ENCODE assay signal across 8 mouse cellular contexts in the genomic region with DNA sequence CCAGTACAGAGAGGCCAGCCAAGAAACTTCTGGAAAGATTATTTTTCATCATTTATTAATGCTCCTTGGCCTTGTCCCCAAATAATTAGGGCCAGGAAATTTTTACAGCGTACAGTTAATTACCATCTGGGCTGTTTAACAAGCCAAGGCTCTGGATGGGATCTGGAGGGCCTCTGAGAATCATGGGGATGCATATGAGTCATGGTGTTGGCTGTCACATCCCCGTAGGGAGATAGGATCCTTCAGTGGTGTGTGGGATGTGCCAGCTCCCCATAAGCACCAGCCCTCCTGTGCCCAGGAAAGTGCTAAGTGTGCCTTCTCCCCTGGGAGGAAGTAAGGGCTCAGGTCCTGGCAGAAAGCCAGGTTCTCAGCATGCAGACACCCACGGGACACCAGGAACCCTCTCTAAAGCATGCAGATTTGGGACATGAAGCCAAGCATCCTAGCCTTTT.
DNase-seq lines count a peak whose midpoint lies in the region; ATAC-seq and TF ChIP-seq lines count a peak whose summit lies in the region.

No protein-coding gene starts in this region.

- H3K9me3 ChIP-seq in intestine, embryonic 15.5 days, result no peaks in the 10 kb centered on the region
- no peaks in the 10 kb centered on the region for H3K9me3 ChIP-seq in intestine, postnatal 0 days (ENCODE audit: control insufficient read depth)

- no peak overlapping the region for H3K4me3 ChIP-seq in intestine, embryonic 15.5 days (replicated peaks)
- no peak overlapping the region for H3K4me3 ChIP-seq in intestine, postnatal 0 days (ENCODE audit: low read depth, low read length)

- TF ChIP-seq CTCF in intestine, postnatal 0 days (IDR thresholded peaks at IDR 0.05; ENCODE audit: low read depth), result no peak

- H3K4me1 ChIP-seq in intestine, embryonic 15.5 days (replicated peaks), result no peaks in the 10 kb centered on the region
- H3K4me1 ChIP-seq in intestine, postnatal 0 days (replicated peaks; ENCODE audit: control insufficient read depth, insufficient read depth, low read length), result no peaks in the 10 kb centered on the region

- WGBS in intestine, embryonic 15.5 days, result 53% methylated on average over 3 of the region's 3 CpGs
- 58% methylated on average over 3 of the region's 3 CpGs for WGBS in intestine, postnatal 0 days

- DNase-seq in cerebellum, adult 9-10 months, result peak; percentile 34
- peak; percentile 20 for DNase-seq in heart, postnatal 25 days (ENCODE audit: low spot score)
- DNase-seq in left cerebral cortex, adult 9 months (ENCODE audit: low spot score in 2 of 2), result peak; percentile 58 to 63
- DNase-seq in neural tube, embryonic 10.5 days (ENCODE audit: extremely low spot score, low spot score), result no peak

- intact Hi-C loops in heart, postnatal 25 days (cut with DNase I), result no loop called here

- peak; percentile 51; the same call in 1 of the 2 replicates for ATAC-seq in intestine, embryonic 15.5 days
- ATAC-seq in intestine, postnatal 0 days, result no peak
- ATAC-seq in megakaryocyte-erythroid progenitor cell, adult 5-6 weeks (replicated peaks; ENCODE audit: low FRiP score, low TSS enrichment, poor library complexity, severe bottlenecking), result no peak
- ATAC-seq in CD4-positive, CD25-positive, alpha-beta regulatory T cell, adult 4 months, result no peak

- no peaks in the 10 kb centered on the region for H3K27me3 ChIP-seq in intestine, embryonic 15.5 days (replicated peaks)
- no peaks in the 10 kb centered on the region for H3K27me3 ChIP-seq in intestine, postnatal 0 days (replicated peaks; ENCODE audit: control insufficient read depth, insufficient read depth, low read length)

- H3K27ac ChIP-seq in intestine, embryonic 15.5 days, result no peak overlapping the region
- H3K27ac ChIP-seq in intestine, postnatal 0 days (ENCODE audit: low read depth, low read length), result no peak overlapping the region

- H3K9ac ChIP-seq in intestine, embryonic 15.5 days, result no peak overlapping the region
- H3K9ac ChIP-seq in intestine, postnatal 0 days (ENCODE audit: low read depth, low read length), result no peak overlapping the region

- H3K36me3 ChIP-seq in intestine, embryonic 15.5 days, result no peaks in the 10 kb centered on the region
- no peaks in the 10 kb centered on the region for H3K36me3 ChIP-seq in intestine, postnatal 0 days (ENCODE audit: control insufficient read depth, insufficient read depth)

- H3K4me2 ChIP-seq in intestine, embryonic 15.5 days (replicated peaks), result no peak overlapping the region
- H3K4me2 ChIP-seq in intestine, postnatal 0 days (replicated peaks; ENCODE audit: low read depth), result no peak overlapping the region
